Mouse (Mus musculus) forelimb bud, embryonic 11.5 days (tissue): Measurements from ENCODE around the gene Gm2075.
"Not testable (repeated sequence)": the region's sequence is repeated elsewhere in the genome, so short reads cannot be mapped to it uniquely, and the experiment has no call there.

Source experiments
- DNase-seq: peaks from one replicate; pipeline ENCODE4 v3.0.0-alpha.2; 2012; ENCODE audit warnings: low read depth, low spot score

Gene Gm2075

DNA sequence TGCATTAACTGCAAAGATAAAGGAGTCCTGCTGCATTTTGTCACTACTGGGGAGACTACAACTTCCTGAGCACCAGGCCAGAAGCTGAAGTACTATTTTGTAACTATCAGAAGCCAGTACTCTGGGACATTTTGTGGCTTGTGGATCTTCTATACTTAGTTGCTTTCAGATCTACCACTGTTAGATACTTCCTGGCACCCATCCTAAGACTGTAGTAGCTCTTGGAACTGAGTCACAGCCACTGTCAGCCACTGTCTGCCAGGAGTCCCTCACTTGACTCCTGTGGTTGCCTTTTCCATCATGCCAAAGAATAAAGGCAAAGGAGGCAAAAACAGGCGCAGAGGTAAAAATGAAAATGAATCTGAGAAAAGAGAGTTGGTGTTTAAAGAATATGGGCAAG, at the start of gene Gm2075:
Gene Gm2075 (plus strand): TSS at position 301 of the 400 bp plus-strand sequence.
- DNase-seq: not testable (repeated sequence)

DNA sequence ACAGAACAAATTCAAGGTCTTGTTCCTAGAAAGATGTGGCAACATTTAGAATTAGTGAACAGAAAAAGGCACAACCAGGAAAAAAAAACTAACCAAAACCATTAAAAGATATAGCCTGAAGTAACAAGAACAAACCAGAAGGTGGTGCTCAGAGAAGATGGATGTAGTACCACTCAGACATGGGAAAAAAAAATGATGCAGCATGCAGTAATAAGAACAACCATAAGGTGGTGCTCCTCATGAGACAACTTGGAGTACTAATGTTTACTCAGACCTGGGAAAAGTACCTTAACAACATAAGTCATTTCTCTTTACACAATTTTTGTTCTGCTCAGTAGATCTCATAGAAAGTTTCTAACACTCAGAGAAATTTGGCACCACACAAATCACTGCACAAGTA, 27.6 kb upstream of the Gm2075 start:
- DNase-seq: not testable (repeated sequence)

DNA sequence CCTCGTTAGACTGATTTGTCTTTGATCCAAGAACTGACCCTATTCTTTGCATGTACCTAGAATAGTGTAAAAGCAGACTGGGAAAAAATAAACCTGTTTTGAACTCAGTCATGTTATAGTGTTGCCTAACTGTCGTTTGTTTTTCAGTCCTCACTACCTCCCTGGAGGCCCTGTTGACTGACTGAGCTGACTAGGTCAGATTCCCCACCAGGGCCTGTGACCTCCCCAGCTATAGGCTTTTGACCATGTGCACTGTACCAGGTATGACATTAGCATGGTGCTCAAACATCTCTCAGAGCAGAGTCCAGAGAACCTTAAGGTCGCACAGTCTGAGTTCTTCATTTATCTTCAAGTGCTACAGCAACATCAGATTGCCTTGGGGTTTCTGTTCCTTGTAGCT, 7.5 kb upstream of the Gm2075 start:
- DNase-seq: not testable (repeated sequence)

DNA sequence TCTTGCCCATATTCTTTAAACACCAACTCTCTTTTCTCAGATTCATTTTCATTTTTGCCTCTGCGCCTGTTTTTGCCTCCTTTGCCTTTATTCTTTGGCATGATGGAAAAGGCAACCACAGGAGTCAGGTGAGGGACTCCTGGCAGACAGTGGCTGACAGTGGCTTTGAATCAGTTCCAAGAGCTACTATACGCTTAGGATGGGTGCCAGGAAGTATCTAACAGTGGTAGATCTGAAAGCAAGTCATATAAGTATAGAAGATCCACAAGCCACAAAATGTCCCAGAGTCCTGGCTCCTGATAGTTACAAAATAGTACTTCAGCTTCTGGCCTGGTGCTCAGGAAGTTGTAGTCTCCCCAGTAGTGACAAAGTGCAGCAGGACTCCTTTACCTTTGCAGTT, 7.0 kb downstream of the Gm2075 start, which contains the start of gene Gm6803:
Gene Gm6803 (minus strand): TSS at position 101 of the 400 bp plus-strand sequence.
- not testable (repeated sequence) for DNase-seq

DNA sequence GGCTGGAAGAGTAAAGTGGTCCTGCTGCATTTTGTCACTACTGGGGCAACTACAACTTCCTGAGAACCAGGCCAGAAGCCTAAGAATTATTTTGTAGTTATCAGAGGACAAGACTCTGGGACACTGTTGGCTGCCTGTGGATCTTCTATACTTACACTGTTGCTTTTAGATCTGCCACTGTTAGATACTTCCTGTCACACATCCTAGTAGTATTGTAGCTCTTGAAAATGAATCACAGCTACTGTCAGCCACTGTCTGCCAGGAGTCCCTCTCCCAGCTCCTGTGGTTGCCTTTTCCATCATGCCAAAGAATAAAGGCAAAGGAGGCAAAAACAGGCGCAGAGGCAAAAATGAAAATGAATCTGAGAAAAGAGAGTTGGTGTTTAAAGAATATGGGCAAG, 15.1 kb downstream of the Gm2075 start, which contains the start of gene Gm2056:
Gene Gm2056 (plus strand): TSS at position 301 of the 400 bp plus-strand sequence.
- not testable (repeated sequence) for DNase-seq

DNA sequence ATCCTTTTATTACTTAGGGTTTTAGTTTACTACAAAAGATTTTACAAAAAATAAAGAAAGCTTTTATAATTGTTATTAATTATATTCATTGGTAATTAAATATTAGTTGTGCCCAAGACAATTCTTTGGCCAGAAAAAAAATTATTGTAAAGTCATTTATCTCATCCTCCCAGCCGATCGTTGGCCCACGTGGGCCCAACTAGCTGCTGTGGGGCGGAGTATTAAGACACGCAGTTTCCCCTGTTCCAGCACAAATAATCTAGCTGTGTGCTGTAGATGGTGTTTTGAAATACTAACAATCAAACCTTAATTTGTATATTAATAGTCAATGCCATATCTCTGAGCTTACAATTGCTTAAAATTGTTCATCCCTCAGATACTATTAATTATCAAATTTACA, 20.6 kb downstream of the Gm2075 start:
- not testable (repeated sequence) for DNase-seq

DNA sequence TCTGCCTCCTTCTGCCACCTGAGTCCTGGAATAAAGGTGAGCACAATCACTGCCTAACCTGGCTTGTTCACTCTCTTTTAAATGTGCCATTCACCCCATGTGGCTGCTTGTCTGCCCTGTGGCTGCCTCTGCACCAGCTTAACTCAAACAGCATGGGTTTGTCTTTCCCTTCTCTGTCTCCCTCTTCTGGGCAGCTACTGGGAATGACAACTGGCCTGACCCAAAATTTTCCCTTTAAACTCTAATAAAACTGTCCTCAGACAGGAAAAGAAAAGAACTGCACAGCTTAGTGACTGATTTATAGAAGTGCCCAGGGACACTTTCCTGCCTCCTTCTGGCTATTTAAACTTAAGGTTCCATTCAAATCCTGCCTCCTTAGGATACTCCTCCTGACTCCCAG, 27.4 kb downstream of the Gm2075 start:
- DNase-seq: peak; percentile 0

DNA sequence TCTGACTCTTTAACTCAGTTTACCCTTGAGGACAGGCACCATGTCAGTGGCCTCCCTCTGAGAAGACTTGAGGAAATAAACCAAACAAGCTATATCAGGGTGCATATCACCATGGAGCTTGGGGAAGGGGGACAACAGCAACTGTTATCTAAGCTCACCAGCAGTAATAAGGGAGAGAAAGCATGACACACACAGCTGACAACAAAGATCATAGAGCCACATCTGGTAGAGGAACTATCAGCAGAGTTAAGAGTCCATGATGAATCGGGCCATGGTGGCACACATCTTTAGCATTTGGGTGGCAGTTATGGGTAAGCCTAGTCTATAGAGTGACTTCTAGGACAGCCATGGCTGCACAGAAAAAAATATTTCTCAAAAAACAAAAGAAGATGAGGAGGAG, 28.1 kb downstream of the Gm2075 start:
- DNase-seq: not testable (repeated sequence)

DNA sequence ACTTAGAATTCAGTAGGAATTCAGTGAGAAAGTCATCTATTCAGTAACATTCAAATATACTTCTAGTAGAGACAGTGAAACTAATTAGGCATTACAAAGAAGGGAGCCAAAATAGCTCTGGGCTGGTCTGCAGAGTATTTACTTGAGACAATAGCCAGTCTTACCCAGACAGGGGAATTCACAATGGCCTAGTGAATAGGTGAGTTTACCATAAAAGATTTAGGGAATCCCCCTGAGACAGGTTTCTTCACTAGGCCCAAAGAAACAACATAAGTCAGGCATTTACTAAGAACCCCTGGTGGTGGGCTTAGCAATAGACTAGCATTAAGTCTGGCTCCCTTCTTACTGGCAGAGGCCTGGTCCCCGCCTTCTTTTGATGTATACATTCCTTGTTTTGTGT, 33.6 kb downstream of the Gm2075 start:
- not testable (repeated sequence) for DNase-seq
